Mouse (Mus musculus) cerebellum, adult 2 months (tissue): ENCODE data around the gene Rora.

Experiments
- CTCF ChIP-seq: fragments of 200-500 bp; IDR thresholded peaks from 2 replicates; pipeline ENCODE4 v1.5.1; 2011; ENCODE audit warnings: low read depth, mild to moderate bottlenecking, control low read depth, low read length, moderate library complexity, borderline replicate concordance; ENCODE audit not compliant: insufficient read depth
- POLR2A ChIP-seq: fragments of 200-500 bp; IDR thresholded peaks from 2 replicates; pipeline ENCODE4 v1.6.1; 2011; ENCODE audit warnings: low read length, control low read depth, borderline replicate concordance; ENCODE audit not compliant: insufficient read depth

GRCm38 (mm10) chr9:68881896-68882295, 228.3 kb downstream of the Rora start:
- no peak for TF ChIP-seq CTCF
- TF ChIP-seq POLR2A, result no peak
